Mouse (Mus musculus): ENCODE results near the gene Mrpl17. TPM values are rescaled to one million over a fixed set of nuclear protein-coding genes. Genes with fewer than 3 reads are reported as not detected.

Mrpl17 gene
- polyA plus RNA-seq, 2 experiments: 307 to 337 TPM

GRCm38 (mm10) chr7:105777316-105777715, 33.6 kb downstream of the Mrpl17 start:
- Histone ChIP-seq H3K4me1 (ENCODE audit: control insufficient read depth, insufficient read depth, low read length) (peaks cover 25% of the 10 kb centered on the region), H3K27me3 (ENCODE audit: control insufficient read depth, insufficient read depth, low read length) (no peaks in the 10 kb centered on the region), H3K27ac (replicated peaks; ENCODE audit: low read depth, low read length) (peak overlapping the region; percentile 94; the same call in 1 of the 2 replicates), H3K4me2 (replicated peaks; ENCODE audit: low read depth, low read length, severe bottlenecking) (peak overlapping the region; percentile 79), H3K9ac (ENCODE audit: low read depth, low read length, severe bottlenecking) (peak overlapping the region; percentile 48; the same call in 1 of the 2 replicates), H3K9me3 (ENCODE audit: control insufficient read depth, low read length) (no peaks in the 10 kb centered on the region), H3K36me3 (ENCODE audit: control insufficient read depth, insufficient read depth, low read length) (peaks cover 49% of the 10 kb centered on the region), H3K4me3 (replicated peaks; ENCODE audit: low read length) (peak overlapping the region; percentile 41)
- DNase-seq (ENCODE audit: low spot score) (no peak), ATAC-seq (ENCODE audit: low FRiP score, low read depth) (no peak)
- TF ChIP-seq POLR2A (IDR thresholded peaks at IDR 0.05; ENCODE audit: borderline replicate concordance, extremely low read depth, insufficient read depth, insufficient read length): no peak
- WGBS: 78% methylated on average over 1 of the region's 1 CpGs

- no peak for ATAC-seq (ENCODE audit: low FRiP score, low read depth)
- H3K36me3 ChIP-seq (ENCODE audit: control insufficient read depth, insufficient read depth, low read length): peaks cover 49% of the 10 kb centered on the region
- peaks cover 25% of the 10 kb centered on the region for H3K4me1 ChIP-seq (ENCODE audit: control insufficient read depth, insufficient read depth, low read length)
- no peak overlapping the region for H3K4me3 ChIP-seq (replicated peaks; ENCODE audit: low read length)
- no peaks in the 10 kb centered on the region for H3K9me3 ChIP-seq (ENCODE audit: control insufficient read depth, low read length)
- no peak for DNase-seq (ENCODE audit: low spot score)
- no peak overlapping the region for H3K9ac ChIP-seq (ENCODE audit: low read depth, low read length, severe bottlenecking)
- WGBS: 93% methylated on average over 2 of the region's 2 CpGs
- H3K27ac ChIP-seq (replicated peaks; ENCODE audit: low read depth, low read length): no peak overlapping the region
- H3K27me3 ChIP-seq (ENCODE audit: control insufficient read depth, insufficient read depth, low read length): no peaks in the 10 kb centered on the region
- no peak overlapping the region for H3K4me2 ChIP-seq (replicated peaks; ENCODE audit: low read depth, low read length, severe bottlenecking)
- no peak for TF ChIP-seq POLR2A (IDR thresholded peaks at IDR 0.05; ENCODE audit: borderline replicate concordance, extremely low read depth, insufficient read depth, insufficient read length)
Measured at GRCm38 (mm10) chr7:105776026-105776425, 34.9 kb downstream of the Mrpl17 start.

DNA sequence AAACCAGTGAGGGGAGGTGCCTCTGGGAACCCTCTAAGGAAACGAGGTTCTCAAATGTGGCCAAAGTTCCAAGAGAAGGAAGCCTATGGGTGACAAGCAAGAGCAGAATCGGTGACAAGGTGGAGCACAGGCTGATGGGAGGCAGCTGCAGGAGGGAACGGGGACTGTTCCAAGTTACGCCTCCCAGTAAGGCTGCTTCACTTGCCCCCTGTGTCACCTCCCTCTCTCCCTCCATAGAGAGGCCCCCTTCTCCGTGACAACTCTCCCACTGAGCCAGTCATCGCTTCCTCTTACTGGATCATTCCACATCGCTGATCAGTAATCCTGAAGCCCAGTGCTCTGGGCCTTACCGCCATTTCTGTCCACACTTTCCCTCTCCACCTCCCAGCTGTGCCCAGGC, 36.2 kb downstream of the Mrpl17 start:
- Histone ChIP-seq H3K9ac (ENCODE audit: low read depth, low read length, severe bottlenecking) (no peak overlapping the region), H3K4me3 (replicated peaks; ENCODE audit: low read length) (no peak overlapping the region), H3K4me2 (replicated peaks; ENCODE audit: low read depth, low read length, severe bottlenecking) (no peak overlapping the region), H3K27me3 (ENCODE audit: control insufficient read depth, insufficient read depth, low read length) (no peaks in the 10 kb centered on the region), H3K27ac (replicated peaks; ENCODE audit: low read depth, low read length) (no peak overlapping the region), H3K9me3 (ENCODE audit: control insufficient read depth, low read length) (no peaks in the 10 kb centered on the region), H3K4me1 (ENCODE audit: control insufficient read depth, insufficient read depth, low read length) (peaks cover 32% of the 10 kb centered on the region), H3K36me3 (ENCODE audit: control insufficient read depth, insufficient read depth, low read length) (peaks cover 49% of the 10 kb centered on the region)
- ATAC-seq (ENCODE audit: low FRiP score, low read depth) (no peak), DNase-seq (ENCODE audit: low spot score) (no peak)
- TF ChIP-seq POLR2A (IDR thresholded peaks at IDR 0.05; ENCODE audit: borderline replicate concordance, extremely low read depth, insufficient read depth, insufficient read length): no peak
- 77% methylated on average over 8 of the region's 8 CpGs for WGBS

DNA sequence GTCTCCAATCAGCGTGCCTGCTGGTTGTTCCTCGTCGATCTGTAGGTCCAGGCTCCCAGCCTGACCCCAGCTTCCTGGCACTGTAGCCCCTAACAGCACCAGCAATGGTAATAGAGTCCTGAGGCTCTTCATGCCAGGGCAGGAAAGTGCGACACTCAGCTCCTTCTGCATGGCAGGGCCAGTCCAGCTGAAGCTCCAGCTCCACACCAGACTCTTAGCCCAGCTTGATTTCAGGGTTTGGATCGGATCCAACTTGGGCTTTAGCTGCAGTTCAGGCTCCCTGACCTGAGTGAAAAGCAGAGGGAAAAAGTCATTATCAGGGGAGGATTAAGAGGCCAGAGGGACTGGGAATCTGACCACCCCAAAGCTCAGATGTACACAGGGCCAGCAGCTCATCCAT, 37.9 kb downstream of the Mrpl17 start:
- H3K27me3 ChIP-seq (ENCODE audit: control insufficient read depth, insufficient read depth, low read length): no peaks in the 10 kb centered on the region
- ATAC-seq (ENCODE audit: low FRiP score, low read depth): no peak
- H3K27ac ChIP-seq (replicated peaks; ENCODE audit: low read depth, low read length): no peak overlapping the region
- H3K4me2 ChIP-seq (replicated peaks; ENCODE audit: low read depth, low read length, severe bottlenecking): no peak overlapping the region
- no peak for DNase-seq (ENCODE audit: low spot score)
- H3K9ac ChIP-seq (ENCODE audit: low read depth, low read length, severe bottlenecking): no peak overlapping the region
- TF ChIP-seq POLR2A (IDR thresholded peaks at IDR 0.05; ENCODE audit: borderline replicate concordance, extremely low read depth, insufficient read depth, insufficient read length): no peak
- peaks cover 61% of the 10 kb centered on the region for H3K36me3 ChIP-seq (ENCODE audit: control insufficient read depth, insufficient read depth, low read length)
- 75% methylated on average over 5 of the region's 5 CpGs for whole genome bisulfite sequencing
- H3K4me1 ChIP-seq (ENCODE audit: control insufficient read depth, insufficient read depth, low read length): peaks cover 25% of the 10 kb centered on the region
- H3K4me3 ChIP-seq (replicated peaks; ENCODE audit: low read length): no peak overlapping the region
- H3K9me3 ChIP-seq (ENCODE audit: control insufficient read depth, low read length): no peaks in the 10 kb centered on the region

DNA sequence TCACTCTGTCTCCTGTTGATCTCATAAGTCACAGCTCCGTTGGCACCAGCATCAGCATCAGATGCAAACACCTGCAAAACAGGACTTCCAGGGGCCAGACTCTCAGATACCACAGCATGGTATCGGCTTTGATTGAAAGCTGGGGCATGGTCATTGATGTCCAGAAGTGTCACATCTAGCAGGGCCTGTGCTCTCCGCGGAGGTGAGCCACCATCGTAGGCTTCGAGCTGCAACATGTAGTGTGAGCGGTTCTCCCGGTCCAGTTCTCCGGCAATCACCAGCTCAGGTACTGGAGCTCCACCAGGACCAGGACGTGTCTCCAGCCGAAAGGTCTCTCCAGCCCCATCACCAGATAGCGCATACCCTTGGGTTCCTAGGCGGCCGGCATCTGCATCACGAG, 38.6 kb downstream of the Mrpl17 start:
- 95% methylated on average over 15 of the region's 15 CpGs for WGBS
- no peak overlapping the region for H3K27ac ChIP-seq (replicated peaks; ENCODE audit: low read depth, low read length)
- no peak for DNase-seq (ENCODE audit: low spot score)
- no peak overlapping the region for H3K4me3 ChIP-seq (replicated peaks; ENCODE audit: low read length)
- peaks cover 68% of the 10 kb centered on the region for H3K36me3 ChIP-seq (ENCODE audit: control insufficient read depth, insufficient read depth, low read length)
- H3K4me1 ChIP-seq (ENCODE audit: control insufficient read depth, insufficient read depth, low read length): peaks cover 21% of the 10 kb centered on the region
- no peak overlapping the region for H3K9ac ChIP-seq (ENCODE audit: low read depth, low read length, severe bottlenecking)
- ATAC-seq (ENCODE audit: low FRiP score, low read depth): no peak
- H3K9me3 ChIP-seq (ENCODE audit: control insufficient read depth, low read length): no peaks in the 10 kb centered on the region
- H3K4me2 ChIP-seq (replicated peaks; ENCODE audit: low read depth, low read length, severe bottlenecking): no peak overlapping the region
- no peak for TF ChIP-seq POLR2A (IDR thresholded peaks at IDR 0.05; ENCODE audit: borderline replicate concordance, extremely low read depth, insufficient read depth, insufficient read length)
- H3K27me3 ChIP-seq (ENCODE audit: control insufficient read depth, insufficient read depth, low read length): no peaks in the 10 kb centered on the region

DNA sequence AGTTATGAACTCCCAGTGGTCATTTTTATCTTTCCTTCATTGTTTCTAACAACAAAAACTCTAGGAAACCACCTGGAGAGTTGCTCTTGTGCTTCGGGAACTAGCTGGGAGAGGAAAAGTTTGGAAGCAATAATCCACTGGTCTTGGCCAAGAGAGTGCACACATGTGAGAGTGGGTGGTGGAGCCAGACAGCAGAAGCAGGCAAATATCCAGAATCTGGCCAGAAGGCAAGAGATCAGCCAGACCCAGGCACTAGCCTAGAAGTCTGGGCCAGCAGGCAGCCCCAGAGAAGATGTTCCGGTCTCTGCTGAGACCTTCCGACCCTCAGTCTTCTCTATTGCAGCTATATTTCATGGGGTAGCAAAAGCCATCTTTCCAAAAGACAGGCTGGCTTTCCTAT, 40.9 kb downstream of the Mrpl17 start:
- no peak overlapping the region for H3K4me2 ChIP-seq (replicated peaks; ENCODE audit: low read depth, low read length, severe bottlenecking)
- H3K4me1 ChIP-seq (ENCODE audit: control insufficient read depth, insufficient read depth, low read length): peaks cover 18% of the 10 kb centered on the region
- H3K4me3 ChIP-seq (replicated peaks; ENCODE audit: low read length): no peak overlapping the region
- WGBS: 84% methylated on average over 3 of the region's 3 CpGs
- H3K9me3 ChIP-seq (ENCODE audit: control insufficient read depth, low read length): no peaks in the 10 kb centered on the region
- TF ChIP-seq POLR2A (IDR thresholded peaks at IDR 0.05; ENCODE audit: borderline replicate concordance, extremely low read depth, insufficient read depth, insufficient read length): no peak
- ATAC-seq (ENCODE audit: low FRiP score, low read depth) (no peak), DNase-seq (ENCODE audit: low spot score) (no peak)
- no peak overlapping the region for H3K9ac ChIP-seq (ENCODE audit: low read depth, low read length, severe bottlenecking)
- no peak overlapping the region for H3K27ac ChIP-seq (replicated peaks; ENCODE audit: low read depth, low read length)
- H3K27me3 ChIP-seq (ENCODE audit: control insufficient read depth, insufficient read depth, low read length): no peaks in the 10 kb centered on the region
- peaks cover 81% of the 10 kb centered on the region for H3K36me3 ChIP-seq (ENCODE audit: control insufficient read depth, insufficient read depth, low read length)
